Mouse (Mus musculus) embryonic fibroblast, embryonic 13.5 days (primary cell): Measurements from ENCODE around the gene Rpl12. TPM values are rescaled to one million over a fixed set of nuclear protein-coding genes. Genes with fewer than 3 reads are reported as not detected.

Experiments used
- H3K27ac ChIP-seq: 2 replicates; pipeline ENCODE4 v1.5.1; 2012; ENCODE audit warnings: low read length, control low read depth, inconsistent platforms; ENCODE audit not compliant: insufficient read depth
- H3K4me1 ChIP-seq: 2 replicates; pipeline ENCODE4 v1.6.1; 2011; ENCODE audit warnings: low read length; ENCODE audit not compliant: control insufficient read depth, insufficient read depth
- H3K4me3 ChIP-seq: 2 replicates; pipeline ENCODE4 v1.5.1; 2011; ENCODE audit warnings: mild to moderate bottlenecking, control low read depth, low read length; ENCODE audit not compliant: insufficient read depth
- CTCF ChIP-seq: IDR thresholded peaks from 2 replicates; pipeline ENCODE4 v1.5.1; 2011; ENCODE audit warnings: mild to moderate bottlenecking, control low read depth, low read length, moderate library complexity, borderline replicate concordance; ENCODE audit not compliant: insufficient read depth
- POLR2A ChIP-seq: IDR thresholded peaks from 2 replicates; pipeline ENCODE4 v1.6.1; 2011; ENCODE audit warnings: low read depth, mild to moderate bottlenecking, control low read depth, low read length, moderate library complexity
- polyA plus RNA-seq: library from polyadenylated mRNA; stranded (reverse); fragments of >200 nt; gene quantifications from 2 replicates; pipeline ENCODE4 v1.2.4, GENCODE M21; 2011; ENCODE audit warnings: low read depth; ENCODE audit not compliant: missing spikeins, insufficient read length

Rpl12 gene
- polyA plus RNA-seq, 1 experiment, result 64.0 TPM

DNA sequence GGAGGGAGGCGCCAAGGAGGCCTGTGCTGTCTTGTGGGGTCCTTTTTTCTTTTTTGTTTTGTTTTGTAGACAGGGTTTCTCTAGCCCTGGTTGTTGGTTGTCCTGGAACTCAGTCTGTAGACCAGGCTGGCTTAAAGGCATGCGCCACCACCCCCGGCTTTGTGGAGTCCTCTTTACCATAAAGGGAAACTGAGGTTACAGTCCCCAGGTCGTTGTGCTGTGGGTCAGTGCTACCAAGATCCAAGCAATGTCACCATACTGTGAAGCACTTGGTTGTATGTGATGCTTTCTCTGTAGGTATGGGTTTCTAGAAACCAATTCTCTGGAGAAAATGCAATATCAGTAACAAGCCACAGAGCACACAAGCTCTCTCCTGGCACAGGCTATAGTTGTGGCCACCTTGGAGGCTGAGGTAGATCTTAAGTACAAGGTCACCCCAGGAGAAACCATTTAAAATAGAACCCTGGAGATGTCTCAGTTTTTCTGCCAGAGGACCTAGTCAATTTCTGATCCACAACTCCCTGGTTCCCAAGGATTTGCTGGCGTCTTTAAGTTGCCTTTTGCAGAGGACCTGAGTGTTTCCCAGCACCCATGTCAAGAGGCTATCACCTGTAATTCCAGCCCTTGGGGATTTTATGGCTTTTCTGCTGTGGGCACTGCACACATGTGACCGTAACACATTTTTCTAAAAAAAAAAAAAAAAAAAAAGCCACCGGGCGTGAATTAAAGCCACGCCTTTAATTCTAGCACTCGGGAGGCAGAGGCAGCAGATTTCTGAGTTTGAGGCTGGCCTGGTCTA lies 3.5 kb downstream of the Rpl12 start:
- TF ChIP-seq POLR2A, result no peak; the same call in none of the 2 replicates
- TF ChIP-seq CTCF, result no peak
- Histone ChIP-seq H3K4me1 (peaks cover 9% of the 10 kb centered on the region; the same call in 1 of the 2 replicates), H3K27ac (peak overlapping the region; percentile 12; the same call in 1 of the 2 replicates), H3K4me3 (peak overlapping the region; percentile 76)

- Histone ChIP-seq H3K4me1 (peaks cover 9% of the 10 kb centered on the region; the same call in 1 of the 2 replicates), H3K4me3 (no peak overlapping the region), H3K27ac (peak overlapping the region; percentile 85; the same call in 1 of the 2 replicates)
- no peak for TF ChIP-seq CTCF
- peak; percentile 47 for TF ChIP-seq POLR2A
Observed at GRCm38 (mm10) chr2:32965511-32966183, 4.3 kb downstream of the Rpl12 start.

- Histone ChIP-seq H3K4me1 (peaks cover 9% of the 10 kb centered on the region; the same call in 1 of the 2 replicates), H3K4me3 (peak overlapping the region; percentile 9), H3K27ac (peak overlapping the region; percentile 85)
- TF ChIP-seq CTCF (no peak), POLR2A (peak; percentile 40)
Observed at GRCm38 (mm10) chr2:32966184-32966688, 4.9 kb downstream of the Rpl12 start.

DNA sequence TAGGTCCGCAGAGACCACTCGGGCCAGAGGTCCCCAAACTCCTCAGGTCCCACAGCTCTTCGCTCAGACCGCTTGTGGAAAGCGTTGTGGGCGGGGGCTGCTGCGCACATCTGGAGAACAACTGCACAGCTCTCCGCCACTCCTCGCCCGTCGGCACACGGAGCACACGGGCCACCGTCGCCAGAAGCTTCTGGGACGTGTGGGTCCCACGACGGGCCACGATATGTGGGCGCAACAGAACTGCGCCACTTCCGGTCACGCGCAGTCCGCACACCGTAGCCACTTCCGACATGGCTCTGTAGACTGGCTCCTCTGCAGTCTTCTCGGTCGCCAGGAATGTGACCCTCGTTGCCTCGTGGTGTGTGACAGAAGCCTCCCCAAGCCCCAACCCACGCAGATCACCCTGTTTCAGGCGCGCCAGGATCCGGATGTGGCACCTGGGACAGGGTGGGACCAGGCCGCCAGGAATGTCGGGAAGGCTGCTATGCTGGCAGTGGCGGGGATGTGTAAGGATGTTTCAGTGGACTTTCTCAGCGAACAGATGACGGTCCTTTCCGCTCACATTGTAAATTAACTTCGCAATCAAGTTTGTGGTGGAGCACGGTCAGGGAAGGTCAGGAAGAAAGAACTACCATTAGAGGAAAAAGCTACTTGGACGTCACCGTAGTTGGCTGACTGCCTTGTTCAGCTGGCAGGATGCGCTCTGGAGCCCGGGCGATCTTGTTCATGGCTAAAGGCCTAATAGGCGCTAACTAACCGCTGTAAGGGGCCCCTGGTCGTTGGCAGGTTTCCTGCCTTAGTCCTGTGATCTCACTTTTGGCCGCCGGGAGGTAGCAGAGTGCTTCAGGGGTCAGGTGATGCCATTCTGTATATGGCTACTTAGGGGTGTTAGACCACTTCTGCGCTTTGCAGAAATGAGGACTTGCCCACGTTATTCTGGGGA lies 5.6 kb downstream of the Rpl12 start:
- Histone ChIP-seq H3K4me3 (peak overlapping the region; percentile 9), H3K27ac (peak overlapping the region; percentile 85), H3K4me1 (peaks cover 9% of the 10 kb centered on the region; the same call in 1 of the 2 replicates)
- no peak for TF ChIP-seq CTCF
- peak; percentile 89 for TF ChIP-seq POLR2A

DNA sequence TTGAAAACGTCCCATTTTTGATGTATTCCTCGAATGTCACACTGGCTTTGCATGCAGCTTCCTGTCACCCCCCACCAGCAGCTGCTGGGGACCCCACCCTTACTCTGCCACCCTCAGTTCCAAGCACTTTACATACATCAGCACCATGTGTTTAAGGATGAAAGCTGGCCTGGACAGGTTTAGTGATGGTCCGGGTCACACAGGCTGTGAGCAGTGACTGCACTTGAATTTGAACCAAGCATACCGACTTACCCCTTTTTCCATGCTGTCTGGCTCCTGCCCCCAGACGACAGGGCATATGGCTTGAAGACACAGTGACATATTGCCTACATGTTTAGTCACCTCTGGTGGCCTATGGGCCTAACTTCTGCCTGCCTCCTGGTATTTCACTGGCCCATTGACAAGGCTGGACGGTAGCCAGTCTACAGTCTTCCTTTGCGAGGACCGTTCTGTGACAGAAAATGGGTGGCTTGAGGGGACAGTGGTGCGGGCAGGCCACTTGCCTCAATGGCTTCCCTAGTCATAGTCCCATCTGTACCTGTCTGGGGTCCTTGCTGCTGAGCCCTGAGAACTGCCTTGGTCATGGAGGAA lies 6.8 kb downstream of the Rpl12 start:
- TF ChIP-seq CTCF (no peak), POLR2A (0 out of 2 replicates have a peak, but pooled peaks have one; percentile 33)
- Histone ChIP-seq H3K4me1 (peaks cover 9% of the 10 kb centered on the region; the same call in 1 of the 2 replicates), H3K27ac (no peak overlapping the region), H3K4me3 (no peak overlapping the region)

- Histone ChIP-seq H3K27ac (no peak overlapping the region), H3K4me3 (no peak overlapping the region), H3K4me1 (peaks cover 9% of the 10 kb centered on the region; the same call in 1 of the 2 replicates)
- TF ChIP-seq CTCF (no peak), POLR2A (no peak)
Observed at GRCm38 (mm10) chr2:32969326-32969725, 8.0 kb downstream of the Rpl12 start.

DNA sequence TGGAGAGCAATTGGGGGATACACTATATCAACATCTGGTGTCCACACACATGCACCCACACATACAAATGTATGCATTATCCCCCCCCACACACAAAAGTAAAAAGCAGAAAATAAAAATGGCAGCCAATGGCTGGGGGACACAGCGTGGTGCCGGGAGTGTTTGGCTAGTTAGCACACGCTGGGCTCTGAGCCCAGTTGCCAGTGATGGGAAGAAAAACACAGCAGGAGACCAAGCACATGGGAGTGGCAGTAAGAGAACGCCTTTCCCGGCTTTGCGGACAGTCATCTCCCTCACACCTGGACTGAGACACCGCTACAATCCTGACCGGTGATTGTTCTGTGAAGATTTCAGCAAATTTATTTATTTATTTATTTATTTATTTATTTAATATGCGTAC lies 9.9 kb downstream of the Rpl12 start:
- Histone ChIP-seq H3K4me1 (0 out of 2 replicates have a peak, but pooled peaks cover 2% of the 10 kb centered on the region), H3K27ac (no peak overlapping the region), H3K4me3 (no peak overlapping the region)
- TF ChIP-seq CTCF (no peak), POLR2A (no peak)

GRCm38 (mm10) chr2:32974216-32974615 lies 12.9 kb downstream of the Rpl12 start:
- H3K4me3 ChIP-seq, result no peak overlapping the region
- no peak overlapping the region for H3K27ac ChIP-seq
- no peaks in the 10 kb centered on the region for H3K4me1 ChIP-seq
- TF ChIP-seq POLR2A, result no peak
- TF ChIP-seq CTCF, result no peak

DNA sequence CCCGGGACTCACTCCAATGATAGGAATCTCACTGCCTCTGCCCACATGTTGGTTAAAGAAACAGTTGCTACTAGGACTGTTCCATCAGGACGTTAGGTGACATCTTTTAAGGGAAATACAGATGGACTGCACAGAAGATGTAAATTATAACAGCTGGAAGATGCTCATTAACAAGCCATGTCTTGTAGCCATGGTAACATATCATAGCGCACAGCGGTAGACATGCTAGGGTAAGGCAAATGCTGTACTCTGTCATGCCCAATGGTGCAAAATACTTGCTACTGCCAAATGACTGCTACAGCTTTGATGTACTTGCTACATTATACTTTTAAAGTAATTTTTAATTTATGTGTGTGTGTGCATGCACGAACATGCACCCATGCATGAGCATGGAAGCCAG lies 15.8 kb downstream of the Rpl12 start:
- Histone ChIP-seq H3K27ac (no peak overlapping the region), H3K4me1 (no peaks in the 10 kb centered on the region), H3K4me3 (no peak overlapping the region)
- TF ChIP-seq CTCF, result no peak
- no peak for TF ChIP-seq POLR2A
